Mouse (Mus musculus) ES-E14 (cell line): ENCODE data around the gene Emsy. TPM values are rescaled to one million over a fixed set of nuclear protein-coding genes. Genes with fewer than 3 reads are reported as not detected.

Source experiments
- DNase-seq: peaks from one replicate; pipeline ENCODE4 v3.0.0-alpha.2; 2013; ENCODE audit warnings: low read depth, low spot score
- H3K27ac ChIP-seq: 2 replicates; pipeline ENCODE4 v1.5.1; 2012; ENCODE audit warnings: low read depth, mild to moderate bottlenecking, low read length, moderate library complexity, mixed read lengths; ENCODE audit not compliant: poor library complexity, insufficient read depth, severe bottlenecking
- H3K36me3 ChIP-seq: 2 replicates; pipeline ENCODE4 v1.6.1; 2012; ENCODE audit warnings: mild to moderate bottlenecking, low read length, moderate library complexity, mixed read lengths; ENCODE audit not compliant: control insufficient read depth, poor library complexity, insufficient read depth, severe bottlenecking
- H3K4me1 ChIP-seq, 2 experiments: fragments of 150-350 bp in 1 of 2; sonication (generic) in 1 of 2; 2 replicates each; pipeline ENCODE4 v1.6.1; 2012; ENCODE audit warnings: low read length in 2 of 2, mild to moderate bottlenecking in 1 of 2, mixed read lengths in 1 of 2; ENCODE audit not compliant: control insufficient read depth in 2 of 2, insufficient read depth in 2 of 2, poor library complexity in 1 of 2
- H3K4me3 ChIP-seq, 2 experiments: fragments of 150-350 bp in 1 of 2; sonication (generic) in 1 of 2; 2 replicates each; pipeline ENCODE4 v1.5.1; 2012; ENCODE audit warnings: low read length in 2 of 2, low read depth in 1 of 2, mild to moderate bottlenecking in 1 of 2, mixed read lengths in 1 of 2; ENCODE audit not compliant: insufficient read depth in 1 of 2, poor library complexity in 1 of 2, severe bottlenecking in 1 of 2
- H3K9ac ChIP-seq: 2 replicates; pipeline ENCODE4 v1.6.1; 2012; ENCODE audit warnings: low read depth, mild to moderate bottlenecking, low read length, mixed read lengths; ENCODE audit not compliant: poor library complexity, insufficient read depth, severe bottlenecking
- H3K9me3 ChIP-seq: fragments of 150-350 bp; sonication (generic); 2 replicates; pipeline ENCODE4 v1.6.1; 2012; ENCODE audit warnings: low read depth, mild to moderate bottlenecking, low read length; ENCODE audit not compliant: control insufficient read depth, insufficient read depth
- CHD2 ChIP-seq: IDR thresholded peaks from 2 replicates; pipeline ENCODE4 v1.6.1; 2014; ENCODE audit warnings: mild to moderate bottlenecking, low read depth, low read length, inconsistent platforms
- HCFC1 ChIP-seq: IDR thresholded peaks from 2 replicates; pipeline ENCODE4 v1.6.1; 2012; ENCODE audit warnings: low read length, inconsistent platforms, borderline replicate concordance; ENCODE audit not compliant: insufficient read depth
- MAFK ChIP-seq: IDR thresholded peaks from 2 replicates; pipeline ENCODE4 v1.6.1; 2014; ENCODE audit warnings: mild to moderate bottlenecking, low read depth, low read length, inconsistent platforms; ENCODE audit not compliant: insufficient read depth
- ZC3H11A ChIP-seq: IDR thresholded peaks from 2 replicates; pipeline ENCODE4 v1.6.1; 2012; ENCODE audit warnings: low read depth, mild to moderate bottlenecking, inconsistent platforms, low read length, borderline replicate concordance
- ZNF384 ChIP-seq: IDR thresholded peaks from 2 replicates; pipeline ENCODE4 v1.6.1; 2012; ENCODE audit warnings: low read depth, low read length, inconsistent platforms
- in situ Hi-C, 2 experiments: fragments of 600-800 bp; cut with MboI; formaldehyde crosslinking; loops; one replicate each; pipeline ENCODE4 v1.15.1; 2025; ENCODE audit warnings: low sequenced_read_pairs in 2 of 2, inconsistent platforms in 1 of 2; ENCODE audit not compliant: unreplicated experiment in 2 of 2
- total RNA-seq: library from RNA; depleted of rRNA; stranded (reverse); fragments of 300-350 nt; gene quantifications from 2 replicates; pipeline ENCODE4 v1.2.3, GENCODE M21; 2012

The Emsy gene
- total RNA-seq, 1 experiment = 25.5 TPM

- no peak for DNase-seq
- Histone ChIP-seq H3K27ac (no peak overlapping the region), H3K9ac (peak overlapping the region; percentile 93; the same call in 1 of the 2 replicates), H3K4me3 (peak overlapping the region; percentile 76 to 84), H3K4me1 (peaks cover 2% of the 10 kb centered on the region in 2 experiments; a peak in 2 of 4 replicates), H3K36me3 (no peaks in the 10 kb centered on the region; the same call in 1 of the 2 replicates), H3K9me3 (no peaks in the 10 kb centered on the region)
- TF ChIP-seq ZNF384 = no peak
- TF ChIP-seq ZC3H11A = no peak
- in situ Hi-C loops = no loop called here
Observed at GRCm38 (mm10) chr7:98701771-98702170, 45.2 kb upstream of the Emsy start.

- no peak overlapping the region for H3K27ac ChIP-seq
- TF ChIP-seq ZNF384 (no peak), MAFK (no peak), HCFC1 (no peak), ZC3H11A (no peak), CHD2 (no peak)
- DNase-seq = no peak
- H3K9ac ChIP-seq = no peak overlapping the region
- H3K4me1 ChIP-seq = peaks cover 0 to 2% of the 10 kb centered on the region in 2 experiments; a peak in 1 of 4 replicates
- in situ Hi-C loops = loop anchor here in 1 of 2 experiments (25.0 kb wide), 1 partner anchor 211 kb away; the partner anchor contains the start of gene Lrrc32
- H3K4me3 ChIP-seq = no peak overlapping the region
- H3K36me3 ChIP-seq = no peaks in the 10 kb centered on the region; the same call in 1 of the 2 replicates
- H3K9me3 ChIP-seq = no peaks in the 10 kb centered on the region
Observed at GRCm38 (mm10) chr7:98698590-98698989, 42.0 kb upstream of the Emsy start.

- H3K27ac ChIP-seq = no peak overlapping the region
- H3K9ac ChIP-seq = no peak overlapping the region
- no peak overlapping the region for H3K4me3 ChIP-seq
- TF ChIP-seq CHD2 (no peak), ZC3H11A (no peak), HCFC1 (no peak), ZNF384 (no peak), MAFK (no peak)
- DNase-seq = no peak
- peaks cover 0 to 2% of the 10 kb centered on the region in 2 experiments; a peak in 1 of 4 replicates for H3K4me1 ChIP-seq
- no peaks in the 10 kb centered on the region for H3K9me3 ChIP-seq
- H3K36me3 ChIP-seq = no peaks in the 10 kb centered on the region; the same call in 1 of the 2 replicates
- in situ Hi-C loops = loop anchor here in 1 of 2 experiments (25.0 kb wide), 1 partner anchor 211 kb away; the partner anchor contains the start of gene Lrrc32
Observed at GRCm38 (mm10) chr7:98698041-98698440, 41.5 kb upstream of the Emsy start.

GRCm38 (mm10) chr7:98697496-98697895, 40.9 kb upstream of the Emsy start:
- Histone ChIP-seq H3K4me1 (peaks cover 0 to 2% of the 10 kb centered on the region in 2 experiments; a peak in 1 of 4 replicates), H3K27ac (no peak overlapping the region), H3K4me3 (no peak overlapping the region), H3K36me3 (no peaks in the 10 kb centered on the region; the same call in 1 of the 2 replicates), H3K9me3 (no peaks in the 10 kb centered on the region), H3K9ac (no peak overlapping the region)
- in situ Hi-C loops = loop anchor here in 1 of 2 experiments (25.0 kb wide), 1 partner anchor 210 kb away; the partner anchor contains the start of gene Lrrc32
- no peak for DNase-seq
- TF ChIP-seq CHD2 = no peak
- no peak for TF ChIP-seq ZNF384
- TF ChIP-seq MAFK = no peak
- no peak for TF ChIP-seq HCFC1
- no peak for TF ChIP-seq ZC3H11A

- Histone ChIP-seq H3K4me1 (no peaks in the 10 kb centered on the region), H3K27ac (no peak overlapping the region), H3K9ac (no peak overlapping the region), H3K36me3 (no peaks in the 10 kb centered on the region), H3K9me3 (no peaks in the 10 kb centered on the region), H3K4me3 (no peak overlapping the region)
- in situ Hi-C loops = loop anchor here in 1 of 2 experiments (25.0 kb wide), 1 partner anchor 207 kb away; the partner anchor contains the start of gene Lrrc32
- no peak for DNase-seq
- TF ChIP-seq ZNF384 (no peak), HCFC1 (no peak), MAFK (no peak), ZC3H11A (no peak), CHD2 (no peak)
Observed at GRCm38 (mm10) chr7:98694046-98694445, 37.5 kb upstream of the Emsy start.
